Mouse (Mus musculus) thymus, postnatal 10 days (tissue): ENCODE measurements around the gene Gm43738.
A peak's percentile ranks its signal among the peaks of the same experiment; 100 is the strongest.
"Not testable (repeated sequence)": the region's sequence is repeated elsewhere in the genome, so short reads cannot be mapped to it uniquely, and the experiment has no call there.

Experiments used
- DNase-seq, 2 experiments: peaks; one replicate each; pipeline ENCODE4 v3.0.0; 2021; ENCODE audit warnings: low spot score in 2 of 2

Gm43738 gene

GRCm38 (mm10) chr3:89101812-89102494 lies 1.1 kb upstream of the Gm43738 start, which contains the start of gene Fdps:
TSS of gene Fdps (minus strand) at chr3:89101959.
- DNase-seq, result peak; percentile 92 to 93

- peak in 1 of 2 experiments; percentile 25 for DNase-seq
These were observed 536 bp upstream of the Gm43738 start for GRCm38 (mm10) chr3:89101459-89101811.

- no peak for DNase-seq
These were observed 6.9 kb downstream of the Gm43738 start for GRCm38 (mm10) chr3:89094021-89094420.

GRCm38 (mm10) chr3:89093175-89093574 lies 7.7 kb downstream of the Gm43738 start, which contains the start of gene Rusc1:
TSS of gene Rusc1 (minus strand) at chr3:89093311.
- DNase-seq, result peak; percentile 37 to 43

- no peak for DNase-seq
These were observed 8.3 kb downstream of the Gm43738 start for GRCm38 (mm10) chr3:89092509-89093090.

DNA sequence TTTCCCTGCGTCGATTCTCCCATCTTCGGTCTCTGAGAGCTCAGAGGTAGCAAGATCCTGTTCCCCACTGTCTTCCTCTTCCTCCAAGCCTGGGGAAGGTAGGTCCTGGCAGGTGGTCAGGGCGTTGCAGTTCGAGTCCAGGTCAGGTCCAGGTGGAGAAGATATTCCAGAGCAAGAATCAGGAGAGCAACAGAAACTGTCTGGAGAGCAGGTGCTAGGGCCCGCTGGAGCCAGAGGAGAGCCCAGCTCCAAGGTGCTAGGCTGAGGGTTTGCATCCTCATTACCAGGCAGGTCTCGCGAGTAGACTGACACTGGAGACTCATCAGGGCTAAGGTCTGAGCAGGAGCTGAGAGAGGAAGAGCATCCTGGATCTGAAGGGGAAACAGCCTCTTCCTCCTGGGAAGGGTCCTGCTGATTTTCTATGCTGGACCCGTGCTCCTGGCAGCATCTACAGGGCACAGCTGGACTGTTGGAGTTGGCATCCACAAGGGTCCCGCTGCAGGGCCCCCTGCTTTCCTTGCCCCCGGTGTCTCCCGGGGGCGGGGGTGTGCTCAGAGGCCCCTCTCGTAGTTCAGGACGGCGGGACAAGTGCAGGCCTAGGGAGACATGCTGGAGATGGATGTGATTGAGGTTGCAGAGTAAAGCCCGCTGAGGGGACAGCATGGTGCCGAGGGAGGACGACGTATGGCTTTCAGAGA lies 8.9 kb downstream of the Gm43738 start:
- no peak for DNase-seq

DNA sequence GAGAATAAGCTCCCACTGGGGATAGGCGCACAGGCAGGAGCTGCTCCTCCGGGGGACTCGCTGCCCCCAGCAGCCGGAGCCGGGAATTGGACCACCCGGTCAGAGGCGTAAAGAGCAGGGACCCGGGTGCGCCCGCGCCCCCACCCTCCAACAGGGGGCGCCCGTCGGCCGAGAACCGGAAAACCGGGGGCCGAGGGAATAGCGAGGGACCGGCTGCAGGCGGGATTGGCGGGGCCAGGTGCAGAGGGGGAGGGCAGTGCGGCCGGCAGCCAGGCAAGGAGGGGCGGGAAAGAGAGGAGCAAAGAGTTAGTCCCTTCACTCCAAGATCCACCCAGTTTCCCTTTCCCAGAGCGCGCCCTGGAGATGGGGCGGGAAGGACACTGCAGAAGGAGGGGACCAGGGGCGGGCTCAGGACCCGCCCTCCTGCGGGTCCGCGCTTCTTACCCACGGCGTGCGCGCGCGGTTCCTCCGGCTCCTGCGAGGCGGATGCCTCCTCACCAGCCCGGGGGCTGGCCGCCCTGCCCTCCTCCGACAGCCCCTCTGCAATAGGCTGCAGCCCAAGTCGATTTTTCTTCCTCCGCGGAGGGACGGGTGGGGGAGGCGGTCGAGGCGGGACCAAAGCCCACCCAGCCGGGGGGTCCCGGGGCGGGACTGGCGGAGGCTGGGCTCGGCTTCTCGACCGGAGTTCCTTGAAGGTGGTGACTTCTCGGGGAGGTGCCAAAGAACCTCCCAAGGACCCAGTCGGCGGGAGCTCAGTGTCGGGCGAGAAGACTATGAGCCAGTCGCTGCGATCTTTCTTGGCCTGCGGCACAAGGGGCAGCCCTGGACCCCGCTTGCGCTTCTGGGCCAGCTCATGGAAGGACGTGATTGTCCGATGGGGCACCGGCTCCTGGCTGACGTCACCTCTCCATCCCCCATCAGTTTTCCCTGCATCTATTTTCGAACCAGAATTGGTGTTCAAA lies 9.9 kb downstream of the Gm43738 start:
- DNase-seq, result peak; percentile 67 to 86

DNA sequence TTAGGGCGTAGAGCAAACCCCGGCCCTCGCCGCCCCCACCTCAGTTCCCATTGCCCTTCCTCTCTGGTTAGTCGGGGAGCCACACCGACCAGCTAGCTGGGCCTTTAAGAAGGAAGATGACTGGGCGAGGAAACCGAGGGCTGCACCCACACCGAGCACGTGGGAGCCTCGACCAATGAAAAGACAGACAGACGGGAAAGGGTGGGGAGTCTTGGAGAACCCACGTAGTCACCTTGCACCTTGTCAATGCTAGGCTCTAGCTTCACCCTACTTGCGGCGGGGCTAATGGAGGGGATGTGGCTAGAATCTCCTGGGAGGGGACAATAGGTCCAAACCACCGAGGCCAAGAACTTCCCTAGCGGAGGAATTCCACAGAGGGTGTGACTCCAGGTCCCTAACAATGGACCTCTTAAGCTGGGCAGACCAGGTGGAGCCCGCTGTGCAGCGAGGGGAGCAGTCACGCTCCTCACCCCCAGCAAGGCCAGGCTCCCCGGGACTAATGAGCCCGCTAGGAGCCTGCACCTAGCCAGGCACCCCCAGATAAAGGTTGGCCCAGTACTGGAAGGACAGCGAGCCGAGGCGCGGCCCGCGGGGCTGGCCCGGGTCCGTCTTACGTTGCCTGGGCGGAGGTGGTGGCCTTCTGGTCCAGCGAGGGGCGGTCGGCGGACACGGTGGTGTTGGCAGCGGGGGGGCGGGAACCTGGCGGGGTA lies 10.9 kb downstream of the Gm43738 start:
- DNase-seq, result peak; percentile 78

- no peak for DNase-seq
These were observed 11.9 kb downstream of the Gm43738 start for GRCm38 (mm10) chr3:89088974-89089373.

GRCm38 (mm10) chr3:89087338-89088110 lies 13.4 kb downstream of the Gm43738 start:
- DNase-seq, result peak; percentile 72 to 92

DNA sequence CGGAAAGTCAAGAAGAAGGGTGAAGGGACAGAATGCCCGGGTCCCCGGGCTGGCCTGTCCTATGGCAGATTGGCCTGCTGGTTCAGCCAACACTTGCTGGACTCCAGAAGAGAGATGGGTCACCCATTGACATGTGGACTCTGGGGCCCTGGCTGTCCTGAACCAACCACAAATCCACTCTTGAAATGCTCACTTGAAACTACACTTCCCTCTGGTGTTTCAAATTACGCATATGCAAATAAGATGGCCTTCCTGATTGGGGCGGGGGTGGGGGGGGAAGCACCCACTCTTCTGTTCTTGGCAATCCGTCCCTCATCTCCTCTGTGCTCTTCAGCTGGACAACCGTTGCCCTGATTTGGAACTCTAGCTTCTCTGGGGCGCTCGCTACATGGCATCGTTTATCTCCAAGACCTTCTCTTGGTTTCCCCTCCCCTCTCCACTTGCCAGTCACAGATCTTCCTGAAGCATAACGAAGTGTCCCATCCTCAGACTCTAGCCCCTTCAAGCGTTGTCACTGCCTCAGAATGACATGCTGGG lies 16.2 kb downstream of the Gm43738 start:
- DNase-seq, result no peak

GRCm38 (mm10) chr3:89084133-89084532 lies 16.8 kb downstream of the Gm43738 start:
- no peak for DNase-seq

- not testable (repeated sequence) for DNase-seq
These were observed 18.6 kb downstream of the Gm43738 start for GRCm38 (mm10) chr3:89082287-89082686.

GRCm38 (mm10) chr3:89077383-89077782 lies 23.5 kb downstream of the Gm43738 start:
- no peak for DNase-seq

- DNase-seq, result no peak
These were observed 33.6 kb downstream of the Gm43738 start for GRCm38 (mm10) chr3:89067265-89067664.

DNA sequence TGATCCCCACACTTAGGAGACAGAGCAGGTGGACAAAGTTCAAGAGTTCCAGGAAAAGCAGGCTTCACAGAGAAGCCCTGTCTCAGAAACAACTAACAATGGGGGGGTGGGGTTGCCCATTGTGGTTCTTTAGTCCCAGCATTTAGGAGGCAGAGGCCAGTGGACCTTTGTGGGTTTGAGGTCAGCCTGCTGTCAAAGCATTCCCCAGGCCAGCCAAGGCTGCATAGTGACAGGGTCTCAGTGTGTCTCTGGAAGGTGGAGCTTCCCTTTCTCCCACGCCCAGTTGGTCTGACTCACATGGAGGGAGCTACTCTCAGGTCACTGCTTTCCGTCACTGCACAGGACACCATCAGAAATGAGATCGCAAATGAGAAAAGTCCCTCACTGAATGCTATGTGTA lies 39.2 kb downstream of the Gm43738 start:
- no peak for DNase-seq

- peak in 1 of 2 experiments; percentile 38 for DNase-seq
These were observed 42.1 kb downstream of the Gm43738 start for GRCm38 (mm10) chr3:89058783-89059182.

GRCm38 (mm10) chr3:89058361-89058760 lies 42.5 kb downstream of the Gm43738 start:
- no peak for DNase-seq

- DNase-seq, result no peak
These were observed 57.5 kb downstream of the Gm43738 start for GRCm38 (mm10) chr3:89043359-89043758.
